ENCODE assay signal across 15 mouse cellular contexts in genomic region chr8:92897794-92898193, GRCm38 (mm10).
"Had no signal": no experiment of that assay in that cellular context is flagged by ENCODE, and none has a peak within 500 bp of the region (broad histone marks: within the 10 kb centered on the region; RNA-seq: fewer than 3 reads in every experiment).

No protein-coding gene starts in this region.

- H3K36me3 ChIP-seq: midbrain, embryonic 13.5 days; midbrain, embryonic 15.5 days; neural tube, embryonic 12.5 days; stomach, embryonic 15.5 days had no signal

- H3K27me3 ChIP-seq: megakaryocyte, embryonic 14.5 days; midbrain, embryonic 13.5 days; midbrain, embryonic 15.5 days; neural tube, embryonic 12.5 days; stomach, embryonic 15.5 days had no signal

- H3K9ac ChIP-seq: lung, embryonic 14.5 days; midbrain, embryonic 13.5 days; midbrain, embryonic 15.5 days; neural tube, embryonic 12.5 days; stomach, embryonic 15.5 days had no signal

- H3K4me2 ChIP-seq: lung, embryonic 14.5 days; midbrain, embryonic 11.5 days; midbrain, embryonic 13.5 days; midbrain, embryonic 15.5 days; neural tube, embryonic 12.5 days; stomach, embryonic 15.5 days had no signal

- H3K27ac ChIP-seq: midbrain, embryonic 13.5 days; midbrain, embryonic 15.5 days; neural tube, embryonic 12.5 days; stomach, embryonic 15.5 days; stomach, postnatal 0 days had no signal

- H3K4me3 ChIP-seq: megakaryocyte, embryonic 14.5 days; midbrain, embryonic 13.5 days; midbrain, embryonic 15.5 days; neural tube, embryonic 12.5 days; stomach, embryonic 15.5 days had no signal

- DNase-seq: lung, adult 18-20 months; lung, embryonic 14.5 days; lung, postnatal 10 days; lung, postnatal 4 days; right cerebral cortex, postnatal 14 days; thymus, adult 2 months; thymus, postnatal 25 days; thymus, postnatal 4 days had no signal

- H3K4me1 ChIP-seq: megakaryocyte, embryonic 14.5 days; midbrain, embryonic 13.5 days; midbrain, embryonic 15.5 days; neural tube, embryonic 12.5 days; stomach, embryonic 15.5 days had no signal

- ATAC-seq: midbrain, embryonic 13.5 days; midbrain, embryonic 15.5 days had no signal

- H3K9me3 ChIP-seq: midbrain, embryonic 13.5 days; midbrain, embryonic 15.5 days; neural tube, embryonic 12.5 days; stomach, embryonic 15.5 days had no signal
